Mouse (Mus musculus) T-helper 17 cell (primary cell): ENCODE data around the gene Csmd2.

Source experiments
- in situ Hi-C, 2 experiments: fragments of 300-600 bp; cut with MboI, MseI; formaldehyde crosslinking; loops; 1 replicate in 1 of 2; 2 replicates in 1 of 2; pipeline ENCODE4 v1.15.1; 2025; ENCODE audit warnings: high pct_unique_total_duplicates in 2 of 2

The Csmd2 gene

DNA sequence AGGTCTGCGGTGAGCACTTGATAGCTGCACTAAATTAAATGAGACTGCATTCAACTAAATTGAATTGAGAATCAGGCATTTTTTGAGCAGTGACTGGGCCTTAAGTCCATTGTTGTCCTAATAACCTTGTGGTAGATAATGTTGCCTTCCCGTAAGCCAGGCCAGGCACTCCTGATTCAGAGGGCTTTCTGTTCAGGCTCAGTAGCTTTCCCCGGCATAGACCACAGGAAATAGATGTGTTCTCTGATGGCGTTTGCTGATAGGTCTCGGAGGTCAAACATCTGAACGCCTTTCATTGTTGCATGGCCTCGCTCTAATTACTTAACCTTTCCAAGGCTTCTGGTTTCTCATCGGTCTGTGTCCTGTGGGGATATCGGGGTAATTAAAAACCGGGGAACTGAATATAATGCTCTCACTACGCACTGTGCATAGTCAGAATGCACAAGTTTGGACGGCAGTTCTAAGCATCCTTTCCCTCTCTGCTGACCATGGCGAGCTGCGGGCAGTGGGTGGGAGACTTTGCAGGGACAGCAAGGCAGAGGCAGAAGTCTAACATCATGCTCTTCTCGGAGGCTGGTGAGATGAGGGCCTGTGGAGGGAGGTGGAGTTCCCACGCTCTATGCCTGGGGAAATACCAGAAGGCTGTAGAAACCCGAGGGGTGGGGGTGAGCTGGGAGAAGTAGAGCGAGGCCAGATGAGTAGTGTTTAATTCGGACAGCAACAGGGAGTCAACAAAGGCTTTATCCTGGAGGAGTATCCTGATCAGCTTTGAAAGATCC is 253.6 kb downstream of the Csmd2 start:
- in situ Hi-C loops: no loop called here

DNA sequence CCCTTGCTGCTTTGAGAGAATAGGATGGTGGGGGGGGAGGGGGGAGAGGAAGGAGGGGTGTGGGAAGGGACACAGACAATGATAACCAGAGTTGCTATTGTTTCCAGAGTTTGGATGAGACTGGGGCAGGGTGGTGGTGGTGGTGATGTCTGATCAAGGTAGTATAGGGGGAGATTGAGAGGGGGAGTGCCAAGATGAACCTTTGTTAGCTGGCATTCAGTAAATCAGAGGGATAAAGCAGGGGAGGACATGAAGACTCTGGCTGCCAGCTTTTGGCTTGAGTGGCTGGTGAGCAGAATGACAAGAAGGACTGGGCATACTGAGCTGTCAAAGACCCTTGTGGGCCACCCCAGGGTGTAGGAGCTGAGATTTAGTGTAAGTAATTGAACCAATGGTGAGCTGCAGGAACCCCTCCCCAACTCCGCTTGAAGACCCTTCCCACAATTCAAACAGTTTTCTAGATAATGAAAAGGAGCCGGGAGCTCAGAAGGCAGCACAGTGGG is 254.2 kb downstream of the Csmd2 start:
- in situ Hi-C loops: no loop called here

DNA sequence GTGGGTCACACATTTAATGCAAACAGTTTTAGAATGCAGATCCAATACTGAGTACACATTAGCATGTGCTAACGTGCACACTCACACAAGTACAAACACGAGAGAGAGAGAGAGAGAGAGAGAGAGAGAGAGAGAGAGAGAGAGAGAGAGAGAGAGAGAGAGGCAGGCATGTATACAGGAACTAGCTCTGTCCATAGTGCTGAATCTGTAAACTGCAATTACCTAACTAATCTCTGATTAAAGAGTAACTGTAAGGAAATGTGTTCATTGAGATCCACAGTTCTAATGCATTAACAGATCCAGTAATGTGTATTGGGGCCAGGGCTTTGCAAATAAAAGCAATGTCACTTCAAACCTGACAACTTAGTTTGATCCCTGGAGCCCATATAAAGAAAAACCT is 257.5 kb downstream of the Csmd2 start:
- in situ Hi-C loops: no loop called here

DNA sequence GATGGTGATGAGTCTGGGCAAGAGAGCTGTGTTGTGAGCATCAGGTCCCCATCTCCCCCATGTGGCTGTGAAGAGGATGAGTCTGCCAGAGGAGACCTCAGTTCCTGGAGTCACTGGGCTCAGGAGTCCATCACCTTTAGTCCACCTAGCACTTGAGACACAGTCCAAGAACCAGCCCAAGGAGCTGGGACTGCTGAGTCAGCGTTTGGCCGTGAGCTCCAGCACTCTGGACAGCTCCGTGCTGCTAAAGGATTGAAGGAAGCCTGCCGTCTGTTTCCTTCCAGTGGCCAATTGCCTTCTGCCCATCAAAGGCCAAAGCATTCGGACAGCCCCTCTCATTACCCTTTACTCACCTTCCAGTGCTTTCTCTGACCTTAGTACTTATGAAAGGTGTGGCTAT is 261.0 kb downstream of the Csmd2 start:
- in situ Hi-C loops: no loop called here

DNA sequence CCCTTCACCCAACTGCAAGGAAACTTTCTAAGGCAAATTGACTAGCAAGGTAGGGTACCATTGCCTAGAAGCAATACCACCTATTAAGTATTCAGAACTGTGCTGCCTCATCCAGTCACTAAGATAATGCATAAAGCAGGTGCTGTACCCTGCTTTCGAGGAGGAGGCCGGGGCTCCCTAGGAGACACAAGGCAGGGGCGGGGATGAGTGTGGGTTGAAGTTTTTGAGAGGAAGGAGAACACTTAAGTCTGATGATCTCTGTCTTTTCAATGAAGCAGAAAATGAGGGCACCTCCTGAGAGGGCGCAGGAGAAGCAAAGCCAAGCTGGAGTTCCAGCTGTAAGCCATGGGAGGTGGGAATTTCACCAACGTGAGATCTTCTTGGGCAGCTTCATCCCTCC is 271.6 kb downstream of the Csmd2 start:
- in situ Hi-C loops: no loop called here

DNA sequence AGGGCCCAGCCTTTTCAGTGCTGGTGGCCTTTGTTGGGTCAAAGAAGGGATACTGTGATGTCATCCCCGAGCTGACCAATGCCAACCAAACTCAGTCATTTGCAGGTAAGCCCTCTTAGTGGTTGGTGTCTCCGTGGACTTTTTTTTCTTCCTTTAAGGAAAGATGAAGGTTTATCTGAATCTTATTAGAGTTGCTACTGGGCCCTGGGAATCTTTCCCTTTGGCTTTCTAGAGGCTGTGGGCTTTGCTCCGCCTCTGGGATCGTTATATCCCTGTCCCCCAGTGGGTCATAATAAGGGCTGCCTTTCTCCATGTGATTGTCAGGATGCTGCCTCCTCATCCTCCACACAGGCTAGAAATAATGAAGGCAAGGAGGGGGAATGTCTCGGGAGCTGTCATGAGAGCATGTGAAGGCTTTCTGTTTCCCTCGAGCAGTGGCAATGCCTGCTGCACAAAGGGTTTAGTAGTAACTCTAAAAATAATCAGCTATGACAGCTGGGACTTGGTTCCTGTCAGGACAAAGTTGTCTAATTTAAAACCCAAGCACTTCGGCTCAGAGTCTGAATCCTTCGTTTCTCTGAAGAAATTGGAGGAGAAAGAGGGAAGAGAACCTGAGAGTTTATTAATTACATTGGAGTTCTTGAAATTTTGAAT is 273.4 kb downstream of the Csmd2 start, which contains the start of gene Hmgb4:
Gene Hmgb4, minus strand, starts transcription at position 51 of the 654 bp plus-strand sequence.
- in situ Hi-C loops: no loop called here

DNA sequence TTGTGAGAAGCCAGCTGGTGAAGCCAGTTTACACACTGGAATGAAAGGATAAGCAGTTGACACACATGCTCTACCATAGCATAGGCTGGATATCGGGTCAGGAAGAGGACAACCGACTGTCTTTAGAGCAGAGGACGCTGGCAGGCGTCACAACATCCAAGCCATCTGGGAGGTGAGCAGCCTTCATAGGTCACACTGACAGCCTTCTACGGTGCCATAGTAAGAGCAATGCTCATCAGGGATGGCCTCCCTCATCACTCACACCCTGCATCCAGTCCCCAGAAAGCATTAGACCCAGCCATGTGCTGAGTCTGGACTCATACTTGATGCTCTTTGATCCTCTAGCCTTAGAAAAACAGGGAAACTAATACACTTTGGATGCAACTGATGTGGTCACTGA is 276.8 kb downstream of the Csmd2 start:
- in situ Hi-C loops: no loop called here

DNA sequence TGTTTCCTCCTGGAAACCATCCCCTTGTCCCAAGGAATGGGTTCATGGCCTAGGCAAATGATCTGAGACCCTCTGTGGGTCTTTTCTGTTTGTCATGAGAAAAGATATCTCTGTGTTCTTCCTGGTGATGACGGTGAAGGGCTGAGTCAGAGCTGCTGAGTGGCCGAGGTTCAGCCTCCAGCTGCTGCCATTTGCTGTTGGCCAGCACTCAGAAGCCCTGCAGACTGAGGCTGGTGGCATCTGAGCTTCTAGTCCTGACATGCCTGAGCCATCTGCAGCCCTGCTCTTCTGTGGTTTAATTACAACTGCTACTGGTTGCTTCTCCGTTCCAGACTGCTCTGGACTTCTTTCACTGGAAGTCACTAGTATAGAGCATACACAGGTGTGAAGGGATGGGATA is 277.7 kb downstream of the Csmd2 start:
- in situ Hi-C loops: no loop called here

DNA sequence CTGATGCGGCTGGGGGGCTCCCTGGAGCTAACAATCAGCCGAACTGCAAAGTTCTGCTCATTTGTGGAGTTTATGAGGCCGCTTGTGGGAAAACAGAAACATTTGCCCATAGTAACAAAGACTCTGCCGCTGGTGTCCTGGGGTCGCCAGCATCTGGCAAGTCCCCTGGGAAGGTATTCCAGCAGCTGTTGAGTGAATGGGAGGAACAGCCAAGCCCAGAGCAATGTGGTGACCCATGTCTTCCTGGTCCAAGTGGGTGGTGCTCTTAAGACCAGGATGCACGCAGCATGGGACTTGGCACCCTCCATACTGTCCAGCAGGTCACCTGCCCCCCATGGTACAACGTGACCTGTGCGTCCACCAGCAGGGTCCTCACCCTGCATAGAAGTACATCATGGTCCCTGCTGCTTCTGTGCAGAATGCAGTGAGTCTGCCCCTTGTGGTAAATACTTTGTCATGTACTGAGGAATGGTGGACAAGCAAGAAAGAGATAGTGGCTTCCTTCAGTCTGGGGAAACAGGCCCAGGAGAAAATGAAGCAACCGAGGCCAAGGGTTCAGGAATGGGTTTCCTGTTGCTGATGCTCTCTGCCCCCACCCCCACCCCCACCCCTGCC is 281.7 kb downstream of the Csmd2 start:
- in situ Hi-C loops: no loop called here

DNA sequence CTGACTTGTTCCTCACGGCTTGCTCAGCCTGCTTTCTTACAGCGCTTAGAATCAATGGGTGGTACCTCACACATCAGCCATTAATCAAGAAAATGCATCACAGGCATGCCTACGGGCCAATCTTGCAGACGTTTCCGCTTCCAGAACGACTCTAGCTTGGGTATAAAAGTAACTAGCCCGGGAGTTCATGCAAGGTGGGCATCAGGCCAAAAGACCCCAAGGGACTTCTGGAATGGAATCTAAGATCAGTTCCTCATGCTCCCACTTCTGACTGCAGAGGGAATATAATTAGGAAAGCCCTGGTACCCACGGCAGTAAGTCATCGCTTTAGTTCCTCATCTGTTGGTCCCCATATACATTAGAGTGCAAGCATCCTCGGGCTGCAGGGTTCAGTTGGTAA is 282.5 kb downstream of the Csmd2 start:
- in situ Hi-C loops: no loop called here

DNA sequence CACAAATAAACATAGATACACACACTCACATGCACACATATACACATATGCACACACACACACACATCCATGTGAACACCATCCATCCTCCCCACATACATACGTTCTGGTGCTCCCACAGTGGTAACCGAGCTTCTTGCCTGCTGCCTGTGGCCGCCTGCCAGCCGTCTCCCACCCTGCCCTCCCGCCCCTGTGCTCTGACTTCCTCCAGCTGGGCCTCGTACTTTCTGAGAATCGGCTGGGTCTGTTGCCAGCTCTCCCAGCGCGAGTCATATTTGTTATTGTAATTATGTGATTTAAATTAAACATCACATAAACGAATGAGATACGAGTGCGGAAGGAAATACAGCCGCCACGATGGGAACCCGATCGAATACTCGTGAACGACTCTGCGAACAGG is 283.3 kb downstream of the Csmd2 start:
- in situ Hi-C loops: no loop called here

DNA sequence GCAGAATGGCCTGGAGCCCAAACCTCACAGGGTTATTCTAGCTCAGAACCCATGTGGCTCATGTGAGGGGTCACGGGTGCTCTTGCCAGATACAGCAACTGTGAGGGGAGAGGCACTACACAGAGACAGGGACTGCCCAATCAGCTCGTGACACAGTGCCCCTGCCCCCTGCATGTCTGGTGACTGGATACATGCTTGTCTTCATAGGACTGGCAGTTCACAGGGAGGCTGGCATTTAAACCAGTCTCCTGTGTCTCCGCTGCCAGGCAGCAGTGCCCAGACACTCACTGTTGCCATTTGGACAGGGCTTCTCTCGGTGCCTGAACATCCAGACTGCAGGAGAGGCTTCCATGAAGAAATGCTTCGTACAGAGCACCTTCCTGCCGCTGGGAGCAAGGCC is 284.8 kb downstream of the Csmd2 start:
- in situ Hi-C loops: no loop called here

DNA sequence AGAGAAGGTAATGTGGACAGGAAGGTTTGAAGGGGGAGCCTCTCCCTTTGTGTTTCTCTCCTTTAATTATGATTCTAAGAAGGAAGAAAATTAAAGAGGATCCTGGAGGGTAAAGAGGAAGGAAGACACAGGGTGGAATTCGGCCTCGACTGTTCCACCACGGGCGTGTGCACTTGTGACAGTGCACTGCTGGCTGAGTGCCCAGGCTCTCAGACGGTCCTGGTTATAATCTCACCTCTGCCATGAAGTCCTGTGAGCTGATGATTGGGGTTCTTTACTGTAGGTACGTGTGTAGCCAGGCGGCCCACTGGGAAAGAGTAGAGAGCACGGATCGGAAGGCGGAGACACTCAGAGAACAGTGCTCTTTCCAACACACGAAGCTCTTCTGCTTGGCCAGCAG is 285.5 kb downstream of the Csmd2 start:
- in situ Hi-C loops: no loop called here

DNA sequence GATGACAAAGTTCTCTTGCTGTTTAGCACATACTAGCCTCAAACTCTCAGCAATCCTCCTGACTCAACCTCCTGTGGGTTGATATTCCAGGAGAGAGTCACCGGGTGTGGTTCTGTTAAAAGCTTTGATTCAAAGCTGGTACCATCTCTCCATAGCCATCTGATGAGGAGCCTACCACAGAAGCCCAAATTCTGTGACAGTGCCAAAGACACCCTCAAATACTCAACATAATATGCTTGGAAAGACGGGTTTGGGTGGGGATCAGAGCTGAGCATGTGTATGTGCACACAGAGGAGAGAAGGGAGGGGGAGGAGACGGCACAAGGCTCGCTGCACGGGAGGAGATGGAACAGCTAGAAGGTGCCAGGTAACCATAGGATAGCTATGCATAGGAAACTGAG is 287.5 kb downstream of the Csmd2 start:
- in situ Hi-C loops: no loop called here

DNA sequence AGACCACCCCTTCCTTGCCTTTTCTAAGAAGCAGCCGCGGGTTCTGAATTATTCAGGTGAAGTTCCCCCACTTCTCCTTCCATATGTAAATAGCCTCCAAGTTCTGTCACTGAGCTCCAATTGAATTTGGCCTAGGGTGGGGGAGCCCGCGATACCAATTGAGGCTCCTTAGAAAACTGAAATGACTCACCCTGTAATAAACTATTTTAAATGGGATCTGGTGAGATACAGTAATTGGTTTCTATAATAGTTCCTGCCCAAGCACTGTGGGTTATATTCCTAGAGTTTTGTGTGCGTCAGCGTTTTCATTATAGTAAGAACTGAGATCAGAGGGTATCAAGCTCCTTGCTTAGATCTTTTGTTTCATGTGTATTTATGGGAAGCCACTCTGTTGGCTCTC is 287.9 kb downstream of the Csmd2 start:
- in situ Hi-C loops: no loop called here

DNA sequence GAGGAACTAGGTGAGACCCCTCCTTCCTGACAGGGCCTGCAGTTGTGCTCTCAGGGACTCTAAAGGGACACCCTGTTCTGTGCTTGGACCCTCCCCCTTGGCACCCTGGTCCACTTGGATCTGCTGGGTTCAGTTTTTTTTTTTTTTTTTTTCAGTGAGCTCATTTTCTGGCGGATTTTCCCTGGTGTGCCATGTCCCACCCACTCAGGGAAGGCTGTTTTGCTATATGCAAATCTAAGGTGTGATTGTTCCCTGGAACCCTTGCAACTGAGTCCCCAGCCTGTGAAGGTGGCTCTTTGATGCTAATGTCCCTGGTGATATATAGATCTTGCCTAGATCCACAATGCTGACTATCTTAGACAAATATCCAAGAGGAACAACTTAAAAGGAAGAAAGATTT is 297.4 kb downstream of the Csmd2 start:
- in situ Hi-C loops: no loop called here

DNA sequence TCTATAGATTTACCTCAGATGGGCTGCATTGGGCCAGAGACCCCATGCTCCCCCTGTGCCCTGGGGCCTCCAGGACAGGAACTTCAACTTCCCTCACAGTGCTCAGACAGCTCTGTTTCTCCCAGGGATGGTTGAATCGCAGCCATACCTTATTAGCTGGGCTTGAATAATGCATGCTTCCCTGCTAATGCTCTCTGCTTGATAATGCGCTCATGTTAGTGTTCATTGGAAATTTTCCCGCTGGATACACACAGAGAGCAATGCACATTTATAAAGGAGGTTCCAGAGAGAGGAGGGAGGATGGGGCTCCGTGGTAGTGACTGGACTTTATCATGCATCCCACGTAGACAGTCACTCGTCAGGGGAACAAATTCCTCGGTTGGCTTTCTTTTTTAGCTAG is 300.4 kb downstream of the Csmd2 start:
- in situ Hi-C loops: no loop called here

DNA sequence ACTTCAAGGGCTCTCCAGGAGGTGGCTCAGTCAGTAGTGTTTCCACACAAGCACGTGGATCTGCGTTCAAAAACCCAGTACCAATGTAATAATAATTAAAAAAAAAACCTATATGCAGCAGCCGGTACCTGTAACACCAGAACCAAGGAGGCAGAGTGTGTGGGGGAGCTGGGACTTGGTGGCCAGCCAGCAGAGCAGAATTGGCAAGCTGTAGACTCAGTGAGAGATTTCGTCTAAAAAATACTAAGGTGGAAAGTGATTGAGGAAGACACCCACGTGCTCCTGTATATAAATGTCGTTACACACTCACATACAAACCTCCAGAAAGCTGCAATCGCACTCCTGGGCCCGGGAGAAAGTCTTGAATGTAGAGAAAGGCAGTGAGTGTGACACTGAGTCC is 316.4 kb downstream of the Csmd2 start:
- in situ Hi-C loops: no loop called here

DNA sequence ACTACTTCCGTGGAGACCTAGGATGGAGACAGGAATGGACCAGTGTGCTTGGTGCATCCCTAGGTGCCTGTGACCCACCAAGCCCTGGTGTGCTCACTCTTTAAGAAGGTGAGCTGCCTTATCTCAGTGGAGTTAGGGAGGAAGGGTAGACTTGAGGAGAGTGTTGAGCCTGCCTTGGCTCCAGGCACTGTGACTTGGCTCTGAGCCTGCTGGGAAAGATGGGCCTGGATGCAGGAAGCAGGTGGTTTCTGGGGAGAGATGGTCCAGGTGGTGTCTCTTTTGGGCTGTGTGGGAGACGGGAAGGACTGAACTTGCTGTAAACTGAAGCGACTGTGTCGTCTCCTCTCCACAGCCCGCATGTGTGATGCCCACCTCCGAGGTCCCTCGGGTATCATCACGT is 318.4 kb downstream of the Csmd2 start:
- in situ Hi-C loops: no loop called here

DNA sequence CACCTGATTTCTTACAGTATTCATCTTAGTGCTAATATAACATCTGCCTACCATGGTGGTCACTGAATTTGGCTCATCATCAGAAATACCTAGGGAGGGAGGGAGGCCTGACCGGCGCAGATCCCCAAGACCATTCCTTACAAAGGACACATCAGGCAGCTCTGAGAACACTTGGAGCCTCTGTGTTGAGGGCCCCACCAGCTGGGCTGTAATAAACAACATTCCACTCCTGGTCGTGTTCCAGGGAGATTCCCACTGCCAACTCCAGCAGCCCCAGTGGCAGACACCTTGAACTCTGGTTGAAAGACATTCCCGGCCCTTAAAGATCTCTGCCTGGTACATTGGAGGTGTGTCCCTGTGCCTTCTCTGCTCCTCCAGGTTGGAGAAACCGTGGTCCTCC is 327.7 kb downstream of the Csmd2 start:
- in situ Hi-C loops: no loop called here

DNA sequence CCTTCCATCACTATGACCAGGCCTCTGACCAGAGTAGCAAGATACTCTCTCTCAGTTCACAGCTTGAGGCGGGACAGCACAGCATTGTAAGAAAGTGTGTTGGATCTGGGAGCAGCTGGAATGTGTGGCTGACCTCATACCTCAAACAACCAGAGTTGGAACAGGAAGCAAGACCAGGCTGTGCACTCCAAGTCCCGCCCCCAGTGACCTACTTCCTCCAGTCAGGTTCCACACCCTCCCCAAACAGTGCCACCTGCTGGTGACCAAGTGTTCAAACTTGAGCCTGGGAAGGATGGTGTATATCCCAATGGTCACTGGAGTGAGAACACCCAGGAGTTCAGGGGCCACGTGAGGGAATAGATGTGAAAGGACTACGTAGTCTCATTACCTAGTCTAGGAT is 330.3 kb downstream of the Csmd2 start:
- in situ Hi-C loops: no loop called here

DNA sequence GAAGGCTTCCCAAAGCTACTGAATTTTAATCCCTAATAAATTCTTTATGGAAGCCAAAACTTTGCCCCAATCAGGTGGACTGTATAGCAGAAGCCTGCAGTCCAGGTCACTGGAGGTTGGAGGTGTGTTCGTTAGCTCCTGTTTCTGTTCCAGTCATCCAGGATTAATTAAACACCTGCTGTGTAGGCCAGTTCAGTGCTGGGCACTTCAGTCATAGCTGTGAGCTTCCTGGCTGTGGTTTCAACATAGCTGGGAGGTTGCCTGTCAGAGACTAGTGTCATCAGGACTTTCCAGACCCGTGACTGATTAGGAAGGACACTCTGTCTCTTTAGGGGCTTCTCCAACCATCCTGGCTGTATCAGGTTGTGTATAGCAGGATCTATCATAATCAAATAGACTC is 337.9 kb downstream of the Csmd2 start:
- in situ Hi-C loops: no loop called here

DNA sequence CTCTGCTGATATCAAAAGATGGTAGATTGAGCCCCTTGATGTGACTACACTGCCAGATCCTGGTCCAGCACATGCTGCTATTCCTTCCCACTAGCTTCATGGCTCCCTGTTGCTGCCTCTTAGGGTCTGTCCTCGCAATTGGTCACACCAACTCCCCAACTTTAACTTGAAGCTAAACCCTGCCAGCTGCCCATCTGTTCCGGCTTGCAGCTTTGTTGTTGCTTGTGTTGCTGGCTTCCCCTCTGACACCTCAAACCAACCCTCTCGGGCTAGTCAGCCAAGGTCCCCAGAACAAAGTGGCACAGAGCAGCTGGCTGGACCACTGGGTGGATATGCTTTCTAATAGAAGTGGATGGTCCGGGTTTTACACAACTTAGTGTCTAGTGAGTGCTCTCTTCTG is 339.1 kb downstream of the Csmd2 start:
- in situ Hi-C loops: no loop called here
